Mouse (Mus musculus) thymus, postnatal 36 days (tissue): ENCODE measurements at regions not wholly inside any gene's neighbourhood (a gene's known extent, or its start where the extent isn't known, plus 50 kb on each side); places are given as distances from the start of the nearest gene placed in this dataset.

Experiments used
- DNase-seq, 2 experiments: peaks; one replicate each; pipeline ENCODE4 v3.0.0; 2022; ENCODE audit warnings: mixed read lengths in 2 of 2

- DNase-seq = no peak
Measured at GRCm38 (mm10) chr14:72200307-72200706, 291.3 kb downstream of the Gm9195 start.

GRCm38 (mm10) chr14:72199900-72200299, 291.7 kb downstream of the Gm9195 start:
- DNase-seq = no peak

- no peak for DNase-seq
Measured at GRCm38 (mm10) chr14:72197972-72198371, 293.7 kb downstream of the Gm9195 start.

GRCm38 (mm10) chr14:72187329-72187984, 304.2 kb downstream of the Gm9195 start:
- no peak for DNase-seq

GRCm38 (mm10) chr14:72175751-72176150, 315.9 kb downstream of the Gm9195 start:
- DNase-seq = no peak

GRCm38 (mm10) chr14:72172549-72173405, 318.9 kb downstream of the Gm9195 start:
- no peak for DNase-seq

- DNase-seq = no peak
Measured at GRCm38 (mm10) chr14:72171777-72172176, 319.9 kb downstream of the Gm9195 start.

GRCm38 (mm10) chr14:72158537-72159323, 332.9 kb downstream of the Gm9195 start:
- DNase-seq = no peak

GRCm38 (mm10) chr14:72155197-72155907, 336.3 kb downstream of the Gm9195 start:
- no peak for DNase-seq

- DNase-seq = no peak
Measured at GRCm38 (mm10) chr14:72151676-72152075, 340.0 kb downstream of the Gm9195 start.

- no peak for DNase-seq
Measured at GRCm38 (mm10) chr14:72149463-72149862, 342.2 kb downstream of the Gm9195 start.

GRCm38 (mm10) chr14:72148886-72149285, 342.8 kb downstream of the Gm9195 start:
- DNase-seq = no peak

- no peak for DNase-seq
Measured at GRCm38 (mm10) chr14:72146381-72146780, 345.3 kb downstream of the Gm9195 start.

GRCm38 (mm10) chr14:72142883-72143487, 348.7 kb downstream of the Gm9195 start:
- no peak for DNase-seq

- no peak for DNase-seq
Measured at GRCm38 (mm10) chr14:72141136-72141535, 350.5 kb downstream of the Gm9195 start.

GRCm38 (mm10) chr14:72130149-72130548, 361.5 kb downstream of the Gm9195 start:
- no peak for DNase-seq

GRCm38 (mm10) chr14:72121786-72122185, 369.9 kb downstream of the Gm9195 start:
- DNase-seq = no peak

GRCm38 (mm10) chr14:72121006-72121405, 370.6 kb downstream of the Gm9195 start:
- no peak for DNase-seq

- no peak for DNase-seq
Measured at GRCm38 (mm10) chr14:72116842-72117241, 374.8 kb downstream of the Gm9195 start.

- no peak for DNase-seq
Measured at GRCm38 (mm10) chr14:72113377-72113993, 378.2 kb downstream of the Gm9195 start.

- DNase-seq = no peak
Measured at GRCm38 (mm10) chr14:72110689-72111088, 380.9 kb downstream of the Gm9195 start.

GRCm38 (mm10) chr14:72091579-72091978, 400.1 kb downstream of the Gm9195 start:
- no peak for DNase-seq
